In the genomic region with DNA sequence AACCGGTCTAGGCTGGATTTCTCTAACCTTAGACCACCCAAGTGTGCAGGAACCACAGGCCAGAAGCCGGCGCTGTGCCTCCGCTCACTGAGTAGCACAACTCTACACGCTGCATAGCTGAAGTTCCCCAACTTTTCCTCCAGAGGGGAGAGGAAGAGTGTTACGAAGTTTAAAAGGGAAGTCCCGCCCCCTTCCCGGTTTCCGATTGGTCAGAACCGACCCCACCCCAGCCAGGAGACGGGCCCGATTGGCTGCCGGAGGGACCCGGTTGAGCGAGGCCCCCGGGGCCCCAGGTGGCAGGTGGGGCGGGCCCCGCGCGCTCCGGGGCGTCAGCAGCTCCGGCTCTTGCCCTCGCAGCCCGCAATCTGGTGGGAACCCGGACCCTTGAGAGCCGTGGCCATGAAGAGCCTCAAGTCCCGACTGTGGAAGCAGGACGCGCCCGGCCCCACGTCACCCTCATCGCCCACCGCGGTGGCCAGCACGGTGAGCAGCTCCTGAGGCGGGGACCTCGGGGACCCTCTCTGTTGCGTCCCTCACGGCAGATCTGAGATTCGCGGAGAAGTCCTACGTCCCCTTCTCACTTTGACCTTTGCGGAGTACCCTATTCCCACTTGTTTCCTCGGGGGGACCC, we compare ENCODE assay signal across 8 mouse cellular contexts. TPM values are rescaled to one million over a fixed set of nuclear protein-coding genes. Genes with fewer than 3 reads are reported as not detected.
DNase-seq lines count a peak whose midpoint lies in the region; ATAC-seq and TF ChIP-seq lines count a peak whose summit lies in the region.

A gene (plus strand): TSS at position 333 of the 631 bp plus-strand sequence.

- H3K27me3 ChIP-seq in hindbrain, postnatal 0 days (ENCODE audit: insufficient read depth, low read length), result 0 out of 2 replicates have a peak, but pooled peaks cover 4% of the 10 kb centered on the region

- peak; percentile 98 for ATAC-seq in hindbrain, postnatal 0 days

- no peaks in the 10 kb centered on the region for H3K9me3 ChIP-seq in hindbrain, postnatal 0 days (ENCODE audit: low read length)

- peak within 1 kb of the TSS; percentile 24; the same call in 1 of the 2 replicates for H3K27ac ChIP-seq in cortical plate, adult 2 months (ENCODE audit: insufficient read depth, low read length)
- peak within 1 kb of the TSS; percentile 65 for H3K27ac ChIP-seq in hindbrain, postnatal 0 days
- H3K27ac ChIP-seq in left cerebral cortex, adult 2 months, result peak within 1 kb of the TSS; percentile 51; the same call in 1 of the 2 replicates

- intact Hi-C loops in left cerebral cortex, adult 2 months (cut with DNase I), result no loop called here

- no peak for TF ChIP-seq POLR2A in cortical plate, adult 2 months (IDR thresholded peaks at IDR 0.05; ENCODE audit: extremely low read depth, insufficient read depth, low read length)

- peak; percentile 33; the same call in 1 of the 2 replicates for TF ChIP-seq CTCF in cortical plate, adult 2 months (IDR thresholded peaks at IDR 0.05; ENCODE audit: extremely low read depth, insufficient read depth, low read length)
- TF ChIP-seq CTCF in hindbrain, postnatal 0 days (IDR thresholded peaks at IDR 0.05; ENCODE audit: low read depth), result peak; percentile 72
- TF ChIP-seq CTCF in left cerebral cortex, adult 2 months (IDR thresholded peaks at IDR 0.05), result peak; percentile 59

- no peaks in the 10 kb centered on the region for H3K4me1 ChIP-seq in cortical plate, adult 2 months (ENCODE audit: control insufficient read depth, insufficient read depth, low read length)
- H3K4me1 ChIP-seq in hindbrain, postnatal 0 days (ENCODE audit: insufficient read depth, low read length), result no peaks in the 10 kb centered on the region

- peak; percentile 86 to 88 for DNase-seq in adrenal gland, adult 18-20 months (ENCODE audit: low spot score in 2 of 2)
- peak; percentile 95 for DNase-seq in gastrocnemius, postnatal 10 days
- peak; percentile 94 for DNase-seq in hindbrain, postnatal 0 days (ENCODE audit: low spot score)
- peak; percentile 71 to 78 for DNase-seq in left cerebral cortex, adult 2 months (ENCODE audit: extremely low spot score in 1 of 2, low spot score in 2 of 2)
- peak; percentile 94 to 95 for DNase-seq in lung, postnatal 4 days
- peak; percentile 86 for DNase-seq in right cerebral cortex, postnatal 14 days
- peak; percentile 91 to 93 for DNase-seq in urinary bladder, postnatal 36 days (ENCODE audit: low spot score in 2 of 2)

- WGBS in hindbrain, postnatal 0 days, result under 1% methylated on average over 45 of the region's 45 CpGs

- H3K9ac ChIP-seq in hindbrain, postnatal 0 days (replicated peaks; ENCODE audit: low read length), result peak within 1 kb of the TSS; percentile 52

- H3K36me3 ChIP-seq in hindbrain, postnatal 0 days (ENCODE audit: insufficient read depth, low read length), result no peaks in the 10 kb centered on the region

- peak within 1 kb of the TSS; percentile 45 for H3K4me3 ChIP-seq in cortical plate, adult 2 months (ENCODE audit: insufficient read depth, low read length)
- H3K4me3 ChIP-seq in hindbrain, postnatal 0 days (ENCODE audit: low read length), result peak within 1 kb of the TSS; percentile 59
- peak within 1 kb of the TSS; percentile 68 for H3K4me3 ChIP-seq in left cerebral cortex, adult 2 months

- H3K4me2 ChIP-seq in hindbrain, postnatal 0 days (ENCODE audit: low read depth, low read length), result peak within 1 kb of the TSS; percentile 94

RNA-seq across cellular contexts. Expression of the gene that starts here (rescaled TPM):
- total RNA-seq in adrenal gland, adult 18-20 months (2021), result 10 to 100 TPM; 29.2 to 32.0 TPM
- 7.9 and 9.0 TPM in 2 replicates for polyA plus RNA-seq in cortical plate, adult 2 months (2012; rRNA removed)
- total RNA-seq in gastrocnemius, postnatal 10 days (2021), result 10 to 100 TPM; 84.9 to 90.4 TPM
- total RNA-seq in hindbrain, postnatal 0 days (2014; rRNA removed), result 5.8 and 7.4 TPM in 2 replicates
- 13.3 and 13.5 TPM in 2 replicates for polyA plus RNA-seq in hindbrain, postnatal 0 days (2015; fragmentation: Nextera tagmentation; extraction: Ambion mirVana)
- total RNA-seq in left cerebral cortex, adult 2 months (2021), result 1 to 10 TPM; 8.6 to 8.9 TPM

Comparison
In these comparisons a context has a peak if more than half of its experiments do, and no peak if none do; other contexts are left out.
1. Peak in every context shown above with its lines: DNase-seq, ATAC-seq, H3K4me3 ChIP-seq and H3K27ac ChIP-seq.